Mouse (Mus musculus) hindbrain, embryonic 16.5 days (tissue): Measurements from ENCODE around the gene Capn11. TPM values are rescaled to one million over a fixed set of nuclear protein-coding genes. Genes with fewer than 3 reads are reported as not detected.

Source experiments
- ATAC-seq: fragments of 200-750 bp; cut with Nextera tagmentation; 2 replicates; pipeline ENCODE4 v1.8.0; 2017; ENCODE audit warnings: moderate TSS enrichment, moderate library complexity
- H3K27ac ChIP-seq: fragments of 300-500 bp; sonication (generic); 2 replicates; pipeline ENCODE4 v1.5.1; 2014; ENCODE audit warnings: low read depth, mild to moderate bottlenecking, control low read depth, low read length, moderate library complexity
- H3K27me3 ChIP-seq: fragments of 300-500 bp; sonication (generic); replicated peaks from 2 replicates; pipeline ENCODE4 v1.6.1; 2014; ENCODE audit warnings: low read length; ENCODE audit not compliant: control insufficient read depth, insufficient read depth
- H3K36me3 ChIP-seq: fragments of 300-500 bp; sonication (generic); 2 replicates; pipeline ENCODE4 v1.6.1; 2014; ENCODE audit warnings: mild to moderate bottlenecking, low read length, moderate library complexity, mixed read lengths; ENCODE audit not compliant: control insufficient read depth, insufficient read depth
- H3K4me1 ChIP-seq: fragments of 300-500 bp; sonication (generic); 2 replicates; pipeline ENCODE4 v1.6.1; 2014; ENCODE audit warnings: low read depth, low read length; ENCODE audit not compliant: control insufficient read depth, insufficient read depth
- H3K4me2 ChIP-seq: fragments of 300-500 bp; sonication (generic); 2 replicates; pipeline ENCODE4 v1.6.1; 2014; ENCODE audit warnings: mild to moderate bottlenecking, low read length, control low read depth, moderate library complexity
- H3K4me3 ChIP-seq: fragments of 300-500 bp; sonication (generic); 2 replicates; pipeline ENCODE4 v1.5.1; 2014; ENCODE audit warnings: mild to moderate bottlenecking, low read length, control low read depth, moderate library complexity
- H3K9ac ChIP-seq: fragments of 300-500 bp; sonication (generic); 2 replicates; pipeline ENCODE4 v1.6.1; 2014; ENCODE audit warnings: low read depth, mild to moderate bottlenecking, control low read depth, low read length, moderate library complexity
- H3K9me3 ChIP-seq: fragments of 300-500 bp; sonication (generic); 2 replicates; pipeline ENCODE4 v1.6.1; 2014; ENCODE audit warnings: mild to moderate bottlenecking, low read length, moderate library complexity; ENCODE audit not compliant: control insufficient read depth
- WGBS: fragments of 180-500 bp; shearing (Covaris S2); extraction: QIAGEN DNeasy Blood & Tissue Kit; methylation state at CpG from one replicate; pipeline ENCODE4 v1.1.7; 2014; 5-methylcytosine and 5-hydroxymethylcytosine counted together
- polyA plus RNA-seq: library from polyadenylated mRNA; unstranded; fragments of >200 nt; fragmentation: Nextera tagmentation; extraction: Ambion mirVana; gene quantifications from 2 replicates; pipeline ENCODE4 v1.2.1, GENCODE M21; 2015

The Capn11 gene
- polyA plus RNA-seq, 1 experiment from 2014 or later = 0.79 TPM

DNA sequence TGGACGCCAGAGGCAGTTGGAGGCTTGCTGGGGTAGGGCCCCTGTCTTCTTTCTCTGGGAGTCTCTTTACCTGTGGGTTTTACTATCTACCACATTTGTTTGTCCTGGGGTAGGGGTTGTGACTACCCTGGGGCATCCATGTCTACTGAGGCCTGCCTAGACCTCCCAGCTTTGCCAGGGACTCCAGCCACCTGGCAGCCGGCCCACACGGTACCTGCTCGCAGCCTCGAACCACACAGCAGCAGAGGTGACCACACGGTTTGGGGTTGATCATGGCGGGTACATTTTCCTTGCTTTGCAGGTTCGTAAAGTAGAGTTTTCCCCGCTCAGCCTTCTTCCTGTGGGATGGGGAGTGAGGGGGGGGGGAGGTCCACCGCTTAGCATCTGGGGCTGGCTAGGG lies 8.4 kb upstream of the Capn11 start:
- Histone ChIP-seq H3K4me3 (no peak overlapping the region), H3K36me3 (peaks cover 45% of the 10 kb centered on the region), H3K4me2 (no peak overlapping the region), H3K27me3 (no peaks in the 10 kb centered on the region), H3K9ac (no peak overlapping the region), H3K9me3 (no peaks in the 10 kb centered on the region), H3K27ac (no peak overlapping the region), H3K4me1 (peaks cover 3% of the 10 kb centered on the region; the same call in 1 of the 2 replicates)
- no peak for ATAC-seq
- WGBS = 86% methylated on average over 9 of the region's 10 CpGs

DNA sequence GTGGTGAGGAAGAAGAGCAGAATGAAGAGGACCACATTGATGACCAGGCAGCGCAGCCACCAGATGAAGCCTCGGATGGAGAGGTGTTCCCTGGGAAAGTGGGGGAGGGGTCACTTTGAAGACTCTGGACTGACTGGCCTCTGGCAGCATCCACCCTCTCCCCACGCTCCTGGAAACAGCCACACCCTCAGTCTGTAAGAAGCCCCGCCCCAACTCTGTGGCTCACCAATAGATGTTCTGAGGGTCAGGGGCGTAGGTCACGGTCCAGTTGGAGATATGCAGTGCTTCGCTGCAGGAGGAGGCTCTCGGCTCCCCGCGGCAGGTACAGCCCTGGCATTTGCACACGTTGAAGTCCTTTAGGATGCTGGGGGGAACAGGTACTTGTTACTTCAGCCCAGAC lies 7.0 kb upstream of the Capn11 start:
- Histone ChIP-seq H3K4me3 (no peak overlapping the region), H3K9me3 (no peaks in the 10 kb centered on the region), H3K4me2 (no peak overlapping the region), H3K9ac (no peak overlapping the region), H3K36me3 (peaks cover 40% of the 10 kb centered on the region), H3K27ac (no peak overlapping the region), H3K4me1 (peaks cover 3% of the 10 kb centered on the region; the same call in 1 of the 2 replicates), H3K27me3 (no peaks in the 10 kb centered on the region)
- ATAC-seq = no peak
- 80% methylated on average over 11 of the region's 11 CpGs for WGBS

DNA sequence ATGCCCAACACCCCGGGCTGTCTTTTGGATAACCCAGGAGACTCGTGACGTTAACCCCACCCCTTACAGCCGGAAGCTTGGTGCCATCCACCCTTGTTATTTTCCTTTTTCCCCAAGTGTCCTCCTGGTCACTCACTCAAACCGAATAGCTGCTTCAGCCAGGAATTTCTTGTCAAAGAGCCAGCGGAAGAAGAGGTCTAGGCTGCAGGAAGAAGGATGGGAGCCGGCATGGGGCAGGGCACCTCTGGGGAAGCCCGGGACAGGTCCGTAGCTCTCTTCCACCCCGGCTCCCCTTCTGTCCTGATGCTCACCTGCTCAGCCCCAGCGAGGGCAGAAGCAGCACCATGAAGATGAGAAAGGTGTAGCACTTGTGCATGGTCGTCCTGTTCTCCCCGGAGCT lies 5.5 kb upstream of the Capn11 start:
- H3K9ac ChIP-seq = no peak overlapping the region
- H3K36me3 ChIP-seq = peaks cover 34% of the 10 kb centered on the region
- H3K4me2 ChIP-seq = no peak overlapping the region
- no peaks in the 10 kb centered on the region for H3K27me3 ChIP-seq
- ATAC-seq = no peak
- peaks cover 3% of the 10 kb centered on the region; the same call in 1 of the 2 replicates for H3K4me1 ChIP-seq
- WGBS = 90% methylated on average over 13 of the region's 13 CpGs
- H3K9me3 ChIP-seq = no peaks in the 10 kb centered on the region
- H3K4me3 ChIP-seq = no peak overlapping the region
- no peak overlapping the region for H3K27ac ChIP-seq

DNA sequence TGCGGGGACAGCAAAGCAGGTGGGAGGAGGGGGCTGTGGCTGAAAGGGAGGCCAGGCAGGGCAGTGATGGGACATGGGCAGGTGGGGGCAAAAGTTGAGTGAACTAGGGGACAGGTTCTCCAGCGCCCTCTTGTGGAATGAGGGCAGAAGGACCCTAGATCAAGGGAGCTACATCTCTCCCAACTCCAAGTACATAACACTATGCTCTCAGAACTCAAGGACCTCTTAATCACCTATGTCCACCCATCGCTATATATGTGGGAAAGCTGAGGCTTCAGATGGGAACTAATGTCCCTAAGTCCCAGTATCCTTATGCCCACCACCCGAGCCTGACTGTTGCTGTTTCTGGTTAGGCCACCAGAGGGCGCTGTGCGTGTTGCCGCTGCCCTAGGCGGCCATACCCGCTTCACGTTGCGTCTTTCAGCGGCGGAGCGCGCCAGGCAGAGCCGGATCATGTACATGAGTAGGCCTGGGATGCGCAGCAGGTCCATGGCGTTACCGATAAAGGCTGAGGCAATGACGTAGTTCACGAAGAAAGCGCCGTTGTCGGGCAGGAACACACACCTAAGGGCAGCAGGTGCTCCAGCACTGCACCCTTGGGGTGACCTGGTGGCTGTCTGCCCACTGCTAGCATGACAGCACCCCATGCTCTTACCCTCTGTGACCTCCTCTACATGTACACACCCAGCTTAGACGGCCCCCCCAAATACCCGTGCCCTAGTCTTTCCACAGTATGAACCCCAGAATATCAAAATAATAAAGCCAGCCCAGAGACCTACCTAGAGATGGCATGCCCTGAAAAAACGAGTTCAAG lies 4.2 kb upstream of the Capn11 start:
- no peak overlapping the region for H3K27ac ChIP-seq
- peaks cover 27% of the 10 kb centered on the region for H3K36me3 ChIP-seq
- 0 out of 2 replicates have a peak overlapping the region, but pooled peaks have one; percentile 32 for H3K9ac ChIP-seq

GRCm38 (mm10) chr17:45655820-45656219 lies 3.3 kb downstream of the Capn11 start:
- Histone ChIP-seq H3K4me3 (no peak overlapping the region), H3K4me1 (no peaks in the 10 kb centered on the region), H3K27me3 (no peaks in the 10 kb centered on the region), H3K36me3 (no peaks in the 10 kb centered on the region), H3K9me3 (no peaks in the 10 kb centered on the region), H3K9ac (no peak overlapping the region), H3K4me2 (no peak overlapping the region), H3K27ac (no peak overlapping the region)
- no peak for ATAC-seq
- 23% methylated on average over 6 of the region's 6 CpGs for WGBS

More for the DNA sequence above, 4.2 kb upstream of the Capn11 start:
- 23% methylated on average over 27 of the region's 27 CpGs for WGBS
- ATAC-seq = peak; percentile 44
- H3K27me3 ChIP-seq = no peaks in the 10 kb centered on the region
- no peaks in the 10 kb centered on the region for H3K9me3 ChIP-seq
- peaks cover 3% of the 10 kb centered on the region; the same call in 1 of the 2 replicates for H3K4me1 ChIP-seq
- no peak overlapping the region for H3K4me3 ChIP-seq
- peak overlapping the region; percentile 28; the same call in 1 of the 2 replicates for H3K4me2 ChIP-seq

DNA sequence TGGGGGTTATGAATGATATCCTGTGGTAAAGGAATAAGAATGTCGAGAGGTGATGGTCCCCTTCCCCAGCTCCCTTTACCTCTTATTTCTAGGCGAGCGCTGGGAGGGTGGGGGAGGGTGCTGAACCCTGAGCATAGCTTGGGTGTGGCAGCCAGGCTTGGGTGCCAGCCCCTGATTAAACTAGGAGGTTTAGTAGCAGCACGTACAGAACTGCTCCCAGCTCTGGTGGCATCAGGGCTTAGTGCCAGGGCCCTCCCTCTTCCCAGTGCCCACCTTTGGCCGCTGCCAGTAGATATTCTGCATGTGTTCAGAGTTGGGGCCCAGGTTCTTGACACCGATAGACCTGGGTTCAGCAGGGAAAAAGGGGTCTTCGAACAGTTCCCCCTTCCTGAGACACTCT lies 5.9 kb downstream of the Capn11 start:
- H3K4me3 ChIP-seq = no peak overlapping the region
- no peak overlapping the region for H3K4me2 ChIP-seq
- no peak overlapping the region for H3K9ac ChIP-seq
- ATAC-seq = no peak
- WGBS = 76% methylated on average over 7 of the region's 7 CpGs
- H3K4me1 ChIP-seq = no peaks in the 10 kb centered on the region
- H3K27ac ChIP-seq = no peak overlapping the region
- H3K9me3 ChIP-seq = no peaks in the 10 kb centered on the region
- H3K27me3 ChIP-seq = no peaks in the 10 kb centered on the region
- no peaks in the 10 kb centered on the region for H3K36me3 ChIP-seq

GRCm38 (mm10) chr17:45644185-45644584 lies 14.9 kb downstream of the Capn11 start:
- Histone ChIP-seq H3K27ac (no peak overlapping the region), H3K4me2 (no peak overlapping the region), H3K4me1 (no peaks in the 10 kb centered on the region), H3K27me3 (no peaks in the 10 kb centered on the region), H3K9ac (no peak overlapping the region), H3K4me3 (no peak overlapping the region), H3K36me3 (no peaks in the 10 kb centered on the region), H3K9me3 (no peaks in the 10 kb centered on the region)
- WGBS = 94% methylated on average over 4 of the region's 4 CpGs
- ATAC-seq = no peak

DNA sequence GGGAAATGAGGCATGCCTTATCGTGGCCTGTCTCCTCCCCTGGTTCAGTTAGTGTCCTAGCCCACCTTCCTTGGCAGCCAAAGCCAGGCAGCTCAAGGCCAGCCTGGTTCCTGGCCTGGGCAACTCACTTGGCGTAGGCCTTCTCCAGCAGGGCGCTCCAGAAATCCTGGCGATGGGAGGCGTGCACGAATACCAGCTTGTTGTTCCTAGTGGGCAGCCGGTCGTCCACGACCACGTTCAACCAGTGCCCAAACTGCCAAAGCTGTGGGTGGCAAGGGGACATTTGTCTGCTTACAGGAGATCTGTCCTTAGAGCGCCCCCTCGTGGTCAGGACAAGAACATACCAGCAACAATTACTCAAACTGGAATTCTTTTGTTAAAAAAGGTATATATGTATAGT lies 16.4 kb downstream of the Capn11 start:
- WGBS = 17% methylated on average over 12 of the region's 12 CpGs
- Histone ChIP-seq H3K4me2 (no peak overlapping the region), H3K4me1 (no peaks in the 10 kb centered on the region), H3K36me3 (no peaks in the 10 kb centered on the region), H3K9ac (no peak overlapping the region), H3K27me3 (no peaks in the 10 kb centered on the region), H3K4me3 (no peak overlapping the region), H3K9me3 (no peaks in the 10 kb centered on the region), H3K27ac (no peak overlapping the region)
- ATAC-seq = peak; percentile 27; the same call in 1 of the 2 replicates

DNA sequence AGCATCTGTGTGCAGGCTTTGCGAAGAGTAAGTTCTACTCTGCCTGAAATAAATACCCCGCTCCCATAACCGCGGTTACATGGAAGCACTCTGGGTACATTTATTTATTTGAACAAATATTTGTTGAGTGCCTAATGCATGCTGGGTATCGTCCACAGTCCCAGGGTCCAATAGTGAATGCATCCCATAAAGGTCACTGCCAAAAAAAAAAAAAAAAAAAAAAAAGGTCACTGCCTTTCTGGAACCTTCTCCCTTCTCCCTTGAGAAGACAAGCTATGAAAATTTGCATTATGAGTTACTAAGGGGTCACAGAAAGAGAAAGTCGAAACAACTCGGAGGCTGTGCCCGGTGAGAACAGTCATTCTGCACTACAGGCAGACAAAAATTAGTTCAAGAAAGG lies 17.1 kb downstream of the Capn11 start:
- Histone ChIP-seq H3K27me3 (no peaks in the 10 kb centered on the region), H3K9me3 (no peaks in the 10 kb centered on the region), H3K36me3 (no peaks in the 10 kb centered on the region), H3K4me1 (no peaks in the 10 kb centered on the region), H3K4me3 (no peak overlapping the region), H3K27ac (no peak overlapping the region), H3K9ac (no peak overlapping the region), H3K4me2 (no peak overlapping the region)
- no peak for ATAC-seq
- WGBS = 88% methylated on average over 8 of the region's 8 CpGs
